ENCODE assay signal across 9 mouse cellular contexts in the genomic region with DNA sequence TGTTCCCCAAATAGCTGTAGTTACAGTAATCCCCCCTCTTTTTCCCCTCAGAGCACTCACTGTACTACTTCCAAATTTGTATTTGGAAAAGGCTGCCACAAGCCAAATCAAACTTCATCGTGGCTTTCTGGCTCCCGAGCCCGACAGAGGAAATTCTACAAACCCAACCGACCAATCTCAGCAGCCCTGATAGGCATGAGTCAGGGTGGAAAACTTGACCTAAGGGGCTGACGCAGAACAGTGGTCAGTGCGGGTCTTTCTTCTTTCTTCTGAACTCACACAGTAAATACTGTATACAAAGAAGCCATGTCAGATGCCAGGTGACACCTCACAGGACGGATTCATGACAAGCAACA.
A peak's percentile ranks its signal among the peaks of the same experiment; 100 is the strongest.
DNase-seq lines count a peak whose midpoint lies in the region; ATAC-seq and TF ChIP-seq lines count a peak whose summit lies in the region.
"Had no signal": no experiment of that assay in that cellular context is flagged by ENCODE, and none has a peak within 500 bp of the region (broad histone marks: within the 10 kb centered on the region; RNA-seq: fewer than 3 reads in every experiment).

No protein-coding gene starts in this region.

- peak overlapping the region; percentile 38; the same call in 1 of the 2 replicates for H3K27ac ChIP-seq in intestine, embryonic 14.5 days (ENCODE audit: low read depth)
- H3K27ac ChIP-seq in intestine, postnatal 0 days (ENCODE audit: low read depth, low read length), result no peak overlapping the region
- peak overlapping the region; percentile 89 for H3K27ac ChIP-seq in embryonic facial prominence, embryonic 13.5 days
- H3K27ac ChIP-seq in hindbrain, embryonic 12.5 days, result peak overlapping the region; percentile 76
- 0 out of 2 replicates have a peak overlapping the region, but pooled peaks have one; percentile 41 for H3K27ac ChIP-seq in midbrain, embryonic 14.5 days (replicated peaks; ENCODE audit: low read depth, low read length)
- H3K27ac ChIP-seq: liver, embryonic 13.5 days had no signal

- no peak for ATAC-seq in intestine, embryonic 14.5 days (replicated peaks; ENCODE audit: low FRiP score, low TSS enrichment, low read depth)
- ATAC-seq in intestine, postnatal 0 days, result no peak; the same call in 1 of the 2 replicates
- ATAC-seq in embryonic facial prominence, embryonic 13.5 days (ENCODE audit: insufficient number of reproducible peaks, insufficient read depth, low FRiP score, low TSS enrichment, low read depth), result no peak; the same call in 1 of the 2 replicates
- no peak for ATAC-seq in hindbrain, embryonic 12.5 days (ENCODE audit: low FRiP score)
- no peak for ATAC-seq in midbrain, embryonic 14.5 days (ENCODE audit: low FRiP score, low TSS enrichment)

- TF ChIP-seq CTCF in intestine, postnatal 0 days (IDR thresholded peaks at IDR 0.05; ENCODE audit: low read depth), result no peak

- 51% methylated on average over 7 of the region's 7 CpGs for WGBS in intestine, embryonic 14.5 days
- WGBS in intestine, postnatal 0 days, result 45% methylated on average over 7 of the region's 7 CpGs
- 34% methylated on average over 7 of the region's 7 CpGs for WGBS in embryonic facial prominence, embryonic 13.5 days
- WGBS in hindbrain, embryonic 12.5 days, result 69% methylated on average over 7 of the region's 7 CpGs
- WGBS in midbrain, embryonic 14.5 days, result 78% methylated on average over 7 of the region's 7 CpGs

- H3K4me2 ChIP-seq in intestine, embryonic 14.5 days (ENCODE audit: low read length), result no peak overlapping the region
- no peak overlapping the region for H3K4me2 ChIP-seq in intestine, postnatal 0 days (replicated peaks; ENCODE audit: low read depth)
- peak overlapping the region; percentile 17 for H3K4me2 ChIP-seq in embryonic facial prominence, embryonic 13.5 days
- no peak overlapping the region for H3K4me2 ChIP-seq in hindbrain, embryonic 12.5 days (replicated peaks)
- H3K4me2 ChIP-seq in midbrain, embryonic 14.5 days (ENCODE audit: low read length), result no peak overlapping the region
- H3K4me2 ChIP-seq: liver, embryonic 13.5 days had no signal

- H3K9ac ChIP-seq in intestine, embryonic 14.5 days (ENCODE audit: low read length), result no peak overlapping the region
- no peak overlapping the region for H3K9ac ChIP-seq in intestine, postnatal 0 days (ENCODE audit: low read depth, low read length)
- H3K9ac ChIP-seq in embryonic facial prominence, embryonic 13.5 days, result 0 out of 2 replicates have a peak overlapping the region, but pooled peaks have one; percentile 27
- H3K9ac ChIP-seq in hindbrain, embryonic 12.5 days, result 0 out of 2 replicates have a peak overlapping the region, but pooled peaks have one; percentile 9
- no peak overlapping the region for H3K9ac ChIP-seq in midbrain, embryonic 14.5 days (replicated peaks; ENCODE audit: low read length)
- H3K9ac ChIP-seq: liver, embryonic 13.5 days had no signal

- no peaks in the 10 kb centered on the region for H3K36me3 ChIP-seq in intestine, embryonic 14.5 days (ENCODE audit: control insufficient read depth, insufficient read depth, low read length)
- no peaks in the 10 kb centered on the region; the same call in 1 of the 2 replicates for H3K36me3 ChIP-seq in intestine, postnatal 0 days (ENCODE audit: control insufficient read depth, insufficient read depth)
- H3K36me3 ChIP-seq in embryonic facial prominence, embryonic 13.5 days, result no peaks in the 10 kb centered on the region
- H3K36me3 ChIP-seq in hindbrain, embryonic 12.5 days, result no peaks in the 10 kb centered on the region
- no peaks in the 10 kb centered on the region for H3K36me3 ChIP-seq in midbrain, embryonic 14.5 days (ENCODE audit: control insufficient read depth, insufficient read depth, low read length)
- H3K36me3 ChIP-seq: liver, embryonic 13.5 days had no signal

- H3K27me3 ChIP-seq in intestine, embryonic 14.5 days (replicated peaks; ENCODE audit: control insufficient read depth, insufficient read depth, low read length), result no peaks in the 10 kb centered on the region
- H3K27me3 ChIP-seq in intestine, postnatal 0 days (replicated peaks; ENCODE audit: control insufficient read depth, insufficient read depth, low read length), result no peaks in the 10 kb centered on the region
- H3K27me3 ChIP-seq in embryonic facial prominence, embryonic 13.5 days, result no peaks in the 10 kb centered on the region
- H3K27me3 ChIP-seq in hindbrain, embryonic 12.5 days, result no peaks in the 10 kb centered on the region
- H3K27me3 ChIP-seq in midbrain, embryonic 14.5 days (ENCODE audit: control insufficient read depth, insufficient read depth, low read length), result no peaks in the 10 kb centered on the region
- H3K27me3 ChIP-seq: liver, embryonic 13.5 days had no signal

- H3K9me3 ChIP-seq in intestine, embryonic 14.5 days (ENCODE audit: control insufficient read depth, low read length), result no peaks in the 10 kb centered on the region
- H3K9me3 ChIP-seq in intestine, postnatal 0 days (ENCODE audit: control insufficient read depth), result no peaks in the 10 kb centered on the region
- no peaks in the 10 kb centered on the region for H3K9me3 ChIP-seq in embryonic facial prominence, embryonic 13.5 days
- H3K9me3 ChIP-seq in hindbrain, embryonic 12.5 days (replicated peaks), result no peaks in the 10 kb centered on the region
- H3K9me3 ChIP-seq in midbrain, embryonic 14.5 days (ENCODE audit: control insufficient read depth, low read length), result no peaks in the 10 kb centered on the region
- H3K9me3 ChIP-seq: liver, embryonic 13.5 days had no signal

- DNase-seq in intestine, embryonic 14.5 days (ENCODE audit: low spot score), result no peak
- DNase-seq in midbrain, embryonic 14.5 days, result no peak
- no peak for DNase-seq in adipocyte (ENCODE audit: low spot score)
- no peak for DNase-seq in thymus, postnatal 36 days
- DNase-seq in cerebellum, postnatal 4 days (ENCODE audit: low spot score in 2 of 2), result no peak

- H3K4me1 ChIP-seq in intestine, embryonic 14.5 days (replicated peaks; ENCODE audit: control insufficient read depth, insufficient read depth, low read length), result peaks cover 11% of the 10 kb centered on the region
- 0 out of 2 replicates have a peak, but pooled peaks cover 5% of the 10 kb centered on the region for H3K4me1 ChIP-seq in intestine, postnatal 0 days (replicated peaks; ENCODE audit: control insufficient read depth, insufficient read depth, low read length)
- H3K4me1 ChIP-seq in embryonic facial prominence, embryonic 13.5 days, result peaks cover 59% of the 10 kb centered on the region
- H3K4me1 ChIP-seq in hindbrain, embryonic 12.5 days, result peaks cover 33% of the 10 kb centered on the region
- no peaks in the 10 kb centered on the region for H3K4me1 ChIP-seq in midbrain, embryonic 14.5 days (ENCODE audit: control insufficient read depth, insufficient read depth, low read length)

- no peak overlapping the region for H3K4me3 ChIP-seq in intestine, embryonic 14.5 days (ENCODE audit: low read depth, low read length)
- no peak overlapping the region for H3K4me3 ChIP-seq in intestine, postnatal 0 days (ENCODE audit: low read depth, low read length)
- no peak overlapping the region for H3K4me3 ChIP-seq in embryonic facial prominence, embryonic 13.5 days
- H3K4me3 ChIP-seq in hindbrain, embryonic 12.5 days, result no peak overlapping the region
- H3K4me3 ChIP-seq in midbrain, embryonic 14.5 days (replicated peaks; ENCODE audit: low read depth, low read length), result no peak overlapping the region
- H3K4me3 ChIP-seq: liver, embryonic 13.5 days had no signal

Comparison
In these comparisons a context has a peak if more than half of its experiments do, and no peak if none do; other contexts are left out.
1. H3K9ac ChIP-seq: peak in embryonic facial prominence, embryonic 13.5 days (single experiment) and hindbrain, embryonic 12.5 days (single experiment); none in intestine, embryonic 14.5 days (single experiment), intestine, postnatal 0 days (single experiment) and midbrain, embryonic 14.5 days (single experiment).